Mouse (Mus musculus) hindbrain, embryonic 12.5 days (tissue): ENCODE data around the gene Upf2. TPM values are rescaled to one million over a fixed set of nuclear protein-coding genes. Genes with fewer than 3 reads are reported as not detected.
"Not testable (repeated sequence)": the region's sequence is repeated elsewhere in the genome, so short reads cannot be mapped to it uniquely, and the experiment has no call there.

Experiments
- ATAC-seq: fragments of 200-750 bp; cut with Nextera tagmentation; 2 replicates; pipeline ENCODE4 v1.8.0; 2017; ENCODE audit warnings: moderate TSS enrichment; ENCODE audit not compliant: low FRiP score
- H3K27ac ChIP-seq: fragments of 300-500 bp; sonication (generic); 2 replicates; pipeline ENCODE4 v1.5.1; 2016; ENCODE audit warnings: mild to moderate bottlenecking
- H3K27me3 ChIP-seq: fragments of 300-500 bp; sonication (generic); 2 replicates; pipeline ENCODE4 v1.6.1; 2016; ENCODE audit warnings: mild to moderate bottlenecking
- H3K36me3 ChIP-seq: fragments of 300-500 bp; sonication (generic); 2 replicates; pipeline ENCODE4 v1.6.1; 2016; ENCODE audit warnings: mild to moderate bottlenecking
- H3K4me1 ChIP-seq: fragments of 300-500 bp; sonication (generic); 2 replicates; pipeline ENCODE4 v1.6.1; 2016
- H3K4me2 ChIP-seq: fragments of 300-500 bp; sonication (generic); replicated peaks from 2 replicates; pipeline ENCODE4 v1.6.1; 2016; ENCODE audit warnings: mild to moderate bottlenecking
- H3K4me3 ChIP-seq: fragments of 300-500 bp; sonication (generic); 2 replicates; pipeline ENCODE4 v1.5.1; 2016; ENCODE audit warnings: mild to moderate bottlenecking
- H3K9ac ChIP-seq: fragments of 300-500 bp; sonication (generic); 2 replicates; pipeline ENCODE4 v1.6.1; 2016; ENCODE audit warnings: mild to moderate bottlenecking, moderate library complexity
- H3K9me3 ChIP-seq: fragments of 300-500 bp; sonication (generic); replicated peaks from 2 replicates; pipeline ENCODE4 v1.6.1; 2016; ENCODE audit warnings: mild to moderate bottlenecking
- WGBS: fragments of 180-500 bp; shearing (Covaris S2); methylation state at CpG from one replicate; pipeline ENCODE4 v1.1.7; 2016; 5-methylcytosine and 5-hydroxymethylcytosine counted together
- polyA plus RNA-seq: library from polyadenylated mRNA; unstranded; fragments of >200 nt; fragmentation: Nextera tagmentation; extraction: Ambion mirVana; gene quantifications from 2 replicates; pipeline ENCODE4 v1.2.1, GENCODE M21; 2016

Gene Upf2
- polyA plus RNA-seq, 1 experiment from 2014 or later = 12.9 TPM

GRCm38 (mm10) chr2:6075530-6075896 lies 124.2 kb downstream of the Upf2 start:
- peaks cover 5% of the 10 kb centered on the region; the same call in 1 of the 2 replicates for H3K4me1 ChIP-seq
- H3K9me3 ChIP-seq = no peaks in the 10 kb centered on the region
- no peak overlapping the region for H3K9ac ChIP-seq
- WGBS = 62% methylated on average over 1 of the region's 1 CpGs
- no peak overlapping the region for H3K27ac ChIP-seq
- ATAC-seq = no peak
- no peak overlapping the region for H3K4me3 ChIP-seq
- H3K27me3 ChIP-seq = no peaks in the 10 kb centered on the region
- no peaks in the 10 kb centered on the region for H3K36me3 ChIP-seq
- H3K4me2 ChIP-seq = no peak overlapping the region

GRCm38 (mm10) chr2:6080037-6080436 lies 128.8 kb downstream of the Upf2 start:
- no peak overlapping the region for H3K27ac ChIP-seq
- no peaks in the 10 kb centered on the region for H3K36me3 ChIP-seq
- no peak overlapping the region for H3K9ac ChIP-seq
- H3K4me1 ChIP-seq = peaks cover 4% of the 10 kb centered on the region; the same call in 1 of the 2 replicates
- no peaks in the 10 kb centered on the region for H3K9me3 ChIP-seq
- no peaks in the 10 kb centered on the region for H3K27me3 ChIP-seq
- no peak overlapping the region for H3K4me2 ChIP-seq
- WGBS = 100% methylated on average over 1 of the region's 1 CpGs
- no peak for ATAC-seq
- no peak overlapping the region for H3K4me3 ChIP-seq

GRCm38 (mm10) chr2:6081108-6081507 lies 129.8 kb downstream of the Upf2 start:
- H3K9me3 ChIP-seq = no peaks in the 10 kb centered on the region
- H3K36me3 ChIP-seq = no peaks in the 10 kb centered on the region
- H3K27ac ChIP-seq = no peak overlapping the region
- no peak overlapping the region for H3K4me2 ChIP-seq
- no peak for ATAC-seq
- WGBS = 68% methylated on average over 8 of the region's 8 CpGs
- no peaks in the 10 kb centered on the region for H3K4me1 ChIP-seq
- no peak overlapping the region for H3K9ac ChIP-seq
- H3K4me3 ChIP-seq = no peak overlapping the region
- no peaks in the 10 kb centered on the region for H3K27me3 ChIP-seq

GRCm38 (mm10) chr2:6082615-6083014 lies 131.3 kb downstream of the Upf2 start:
- no peaks in the 10 kb centered on the region for H3K36me3 ChIP-seq
- H3K27me3 ChIP-seq = no peaks in the 10 kb centered on the region
- H3K4me3 ChIP-seq = no peak overlapping the region
- WGBS = 89% methylated on average over 6 of the region's 6 CpGs
- ATAC-seq = no peak
- no peaks in the 10 kb centered on the region for H3K4me1 ChIP-seq
- no peak overlapping the region for H3K4me2 ChIP-seq
- no peak overlapping the region for H3K27ac ChIP-seq
- H3K9me3 ChIP-seq = no peaks in the 10 kb centered on the region
- no peak overlapping the region for H3K9ac ChIP-seq

- Histone ChIP-seq H3K4me1 (no peaks in the 10 kb centered on the region), H3K4me3 (no peak overlapping the region), H3K9ac (no peak overlapping the region), H3K27ac (no peak overlapping the region), H3K36me3 (no peaks in the 10 kb centered on the region), H3K4me2 (no peak overlapping the region), H3K27me3 (no peaks in the 10 kb centered on the region), H3K9me3 (no peaks in the 10 kb centered on the region)
- 91% methylated on average over 1 of the region's 1 CpGs for WGBS
- no peak for ATAC-seq
These were observed 132.4 kb downstream of the Upf2 start for GRCm38 (mm10) chr2:6083696-6084095.

GRCm38 (mm10) chr2:6085622-6086530 lies 134.6 kb downstream of the Upf2 start:
- H3K9ac ChIP-seq = no peak overlapping the region
- no peaks in the 10 kb centered on the region for H3K36me3 ChIP-seq
- H3K27ac ChIP-seq = no peak overlapping the region
- no peaks in the 10 kb centered on the region for H3K9me3 ChIP-seq
- no peak overlapping the region for H3K4me2 ChIP-seq
- H3K4me1 ChIP-seq = no peaks in the 10 kb centered on the region
- no peaks in the 10 kb centered on the region for H3K27me3 ChIP-seq
- ATAC-seq = no peak
- no peak overlapping the region for H3K4me3 ChIP-seq
- 74% methylated on average over 19 of the region's 19 CpGs for WGBS

- no peaks in the 10 kb centered on the region for H3K4me1 ChIP-seq
- no peak overlapping the region for H3K4me3 ChIP-seq
- H3K4me2 ChIP-seq = no peak overlapping the region
- H3K36me3 ChIP-seq = no peaks in the 10 kb centered on the region
- no peak overlapping the region for H3K9ac ChIP-seq
- no peak overlapping the region for H3K27ac ChIP-seq
- H3K9me3 ChIP-seq = no peaks in the 10 kb centered on the region
- H3K27me3 ChIP-seq = no peaks in the 10 kb centered on the region
- ATAC-seq = no peak
- 93% methylated on average over 5 of the region's 5 CpGs for WGBS
These were observed 135.9 kb downstream of the Upf2 start for GRCm38 (mm10) chr2:6087151-6087550.

- not testable (repeated sequence) for H3K4me3 ChIP-seq, H3K4me2 ChIP-seq, H3K9ac ChIP-seq, ATAC-seq, H3K27me3 ChIP-seq, H3K9me3 ChIP-seq, H3K4me1 ChIP-seq, H3K27ac ChIP-seq, H3K36me3 ChIP-seq
- WGBS = 86% methylated on average over 16 of the region's 16 CpGs
These were observed 138.7 kb downstream of the Upf2 start for GRCm38 (mm10) chr2:6089941-6090340.

GRCm38 (mm10) chr2:6097113-6097716 lies 145.9 kb downstream of the Upf2 start:
- peaks cover 21% of the 10 kb centered on the region for H3K27me3 ChIP-seq
- 70% methylated on average over 7 of the region's 7 CpGs for WGBS
- no peak for ATAC-seq

GRCm38 (mm10) chr2:6098924-6099323 lies 147.7 kb downstream of the Upf2 start:
- no peak overlapping the region for H3K9ac ChIP-seq
- 38% methylated on average over 6 of the region's 6 CpGs for WGBS
- H3K9me3 ChIP-seq = no peaks in the 10 kb centered on the region
- no peak overlapping the region for H3K4me2 ChIP-seq
- no peak for ATAC-seq
- H3K27ac ChIP-seq = no peak overlapping the region
- no peaks in the 10 kb centered on the region for H3K36me3 ChIP-seq
- H3K27me3 ChIP-seq = peaks cover 25% of the 10 kb centered on the region
- peaks cover 9% of the 10 kb centered on the region for H3K4me1 ChIP-seq
- H3K4me3 ChIP-seq = no peak overlapping the region

More at GRCm38 (mm10) chr2:6097113-6097716, 145.9 kb downstream of the Upf2 start:
- Histone ChIP-seq H3K4me1 (peaks cover 9% of the 10 kb centered on the region), H3K4me3 (no peak overlapping the region), H3K36me3 (no peaks in the 10 kb centered on the region), H3K4me2 (no peak overlapping the region), H3K9me3 (no peaks in the 10 kb centered on the region), H3K27ac (no peak overlapping the region), H3K9ac (no peak overlapping the region)

GRCm38 (mm10) chr2:6099443-6099842 lies 148.2 kb downstream of the Upf2 start:
- WGBS = 79% methylated on average over 9 of the region's 9 CpGs
- no peak overlapping the region for H3K4me3 ChIP-seq
- ATAC-seq = no peak
- H3K4me1 ChIP-seq = peaks cover 9% of the 10 kb centered on the region
- peaks cover 25% of the 10 kb centered on the region for H3K27me3 ChIP-seq
- H3K9ac ChIP-seq = no peak overlapping the region
- H3K36me3 ChIP-seq = no peaks in the 10 kb centered on the region
- no peak overlapping the region for H3K27ac ChIP-seq
- no peaks in the 10 kb centered on the region for H3K9me3 ChIP-seq
- H3K4me2 ChIP-seq = no peak overlapping the region

GRCm38 (mm10) chr2:6100027-6100749 lies 148.9 kb downstream of the Upf2 start:
- H3K4me2 ChIP-seq = peak overlapping the region; percentile 69
- WGBS = 8% methylated on average over 51 of the region's 51 CpGs
- no peaks in the 10 kb centered on the region for H3K9me3 ChIP-seq
- peak overlapping the region; percentile 42 for H3K4me3 ChIP-seq
- H3K36me3 ChIP-seq = no peaks in the 10 kb centered on the region
- H3K27me3 ChIP-seq = peaks cover 25% of the 10 kb centered on the region
- H3K9ac ChIP-seq = peak overlapping the region; percentile 58
- ATAC-seq = peak; percentile 80
- peaks cover 9% of the 10 kb centered on the region for H3K4me1 ChIP-seq
- H3K27ac ChIP-seq = no peak overlapping the region
